Mouse (Mus musculus) liver, embryonic 11.5 days (tissue): ENCODE data around the gene Cth. TPM values are rescaled to one million over a fixed set of nuclear protein-coding genes. Genes with fewer than 3 reads are reported as not detected.

Source experiments
- polyA plus RNA-seq: library from polyadenylated mRNA; unstranded; fragments of >200 nt; fragmentation: Nextera tagmentation; extraction: Ambion mirVana; gene quantifications from 2 replicates; pipeline ENCODE4 v1.2.1, GENCODE M21; 2014

The Cth gene
- polyA plus RNA-seq, 1 experiment from 2014 or later, result 31.6 TPM

Other genes starting within 250 kb of the Cth start
- gene Ankrd13c, start 22.2 kb upstream of the Cth start, polyA plus RNA-seq, result 26.5 and 28.6 TPM in 2 replicates
- gene Srsf11, start 111.6 kb upstream of the Cth start, polyA plus RNA-seq, result 225 and 242 TPM in 2 replicates
- 64.7 and 76.0 TPM in 2 replicates for gene Lrrc40, start 111.6 kb upstream of the Cth start, polyA plus RNA-seq